Mouse (Mus musculus): ENCODE results near the gene Epha10. TPM values are rescaled to one million over a fixed set of nuclear protein-coding genes. Genes with fewer than 3 reads are reported as not detected.

The Epha10 gene
- total RNA-seq, 2 experiments from 2014 or later: not detected

- DNase-seq: peak; percentile 35 to 40
- intact Hi-C loops (cut with DNase I): no loop called here
Measured at GRCm38 (mm10) chr4:124959062-124959461, 78.4 kb downstream of the Epha10 start.

GRCm38 (mm10) chr4:124960940-124961339 lies 80.2 kb downstream of the Epha10 start:
- DNase-seq: no peak
- intact Hi-C loops (cut with DNase I): no loop called here

GRCm38 (mm10) chr4:124962576-124962975 lies 81.9 kb downstream of the Epha10 start:
- intact Hi-C loops (cut with DNase I): no loop called here
- no peak for DNase-seq

GRCm38 (mm10) chr4:124964912-124965599 lies 84.4 kb downstream of the Epha10 start:
- no peak for DNase-seq
- intact Hi-C loops (cut with DNase I): no loop called here

Other genes starting within 250 kb of the Epha10 start
- gene Pou3f1, start 224.1 kb upstream of the Epha10 start, total RNA-seq (2021): under 1 TPM in 1 of 2 experiments, not detected in 1; 0.07 TPM
- gene Utp11, start 187.3 kb upstream of the Epha10 start, total RNA-seq (2021): 10 to 100 TPM; 11.6 to 12.0 TPM
- 10 to 100 TPM; 13.0 to 13.9 TPM for gene Fhl3, start 180.2 kb upstream of the Epha10 start, total RNA-seq (2021)
- 10 to 100 TPM; 19.2 to 21.5 TPM for gene Sf3a3, start 166.1 kb upstream of the Epha10 start, total RNA-seq (2021)
- gene Inpp5b, start 139.0 kb upstream of the Epha10 start, total RNA-seq (2021): 10 to 100 TPM; 12.5 to 13.6 TPM
- 10 to 100 TPM; 12.8 to 15.7 TPM for gene Mtf1, start 78.8 kb upstream of the Epha10 start, total RNA-seq (2021)
- gene Yrdc, start 30.2 kb upstream of the Epha10 start, total RNA-seq (2021): 10 to 100 TPM; 17.5 to 17.9 TPM
- 10 to 100 TPM; 23.9 to 24.8 TPM for gene 1110065P20Rik, start 29.7 kb upstream of the Epha10 start, total RNA-seq (2021)
- under 1 TPM; 0.10 to 0.17 TPM for gene Maneal, start 18.7 kb upstream of the Epha10 start, total RNA-seq (2021)
- gene 9930104L06Rik, start 56.1 kb downstream of the Epha10 start, total RNA-seq (2021): 10 to 100 TPM in 1 of 2 experiments, 1 to 10 TPM in 1; 9.8 to 10.2 TPM
- gene Cdca8, start 58.4 kb downstream of the Epha10 start, total RNA-seq (2021): 1 to 10 TPM; 3.6 to 7.0 TPM
- 1 to 10 TPM; 3.7 to 5.8 TPM for gene Rspo1, start 105.5 kb downstream of the Epha10 start, total RNA-seq (2021)
- gene Gnl2, start 135.7 kb downstream of the Epha10 start, total RNA-seq (2021): 10 to 100 TPM; 27.1 to 29.8 TPM
- under 1 TPM in 1 of 2 experiments, not detected in 1; 0.22 TPM for gene Dnali1, start 184.8 kb downstream of the Epha10 start, total RNA-seq (2021)
- 10 to 100 TPM in 1 of 2 experiments, 1 to 10 TPM in 1; 9.0 to 10.4 TPM for gene Snip1, start 185.8 kb downstream of the Epha10 start, total RNA-seq (2021)
- 10 to 100 TPM; 22.6 to 24.5 TPM for gene Meaf6, start 204.2 kb downstream of the Epha10 start, total RNA-seq (2021)
- 1 to 10 TPM; 3.2 to 4.0 TPM for gene Zc3h12a, start 246.9 kb downstream of the Epha10 start, total RNA-seq (2021)

All from heart, postnatal 14 days (tissue).